Mouse (Mus musculus) spleen, adult 18-20 months (tissue): Measurements from ENCODE around the gene Men1.

Experiments
- DNase-seq, 2 experiments: peaks; one replicate each; pipeline ENCODE4 v3.0.0; 2022; ENCODE audit warnings: mixed read lengths in 2 of 2

Men1 gene

DNA sequence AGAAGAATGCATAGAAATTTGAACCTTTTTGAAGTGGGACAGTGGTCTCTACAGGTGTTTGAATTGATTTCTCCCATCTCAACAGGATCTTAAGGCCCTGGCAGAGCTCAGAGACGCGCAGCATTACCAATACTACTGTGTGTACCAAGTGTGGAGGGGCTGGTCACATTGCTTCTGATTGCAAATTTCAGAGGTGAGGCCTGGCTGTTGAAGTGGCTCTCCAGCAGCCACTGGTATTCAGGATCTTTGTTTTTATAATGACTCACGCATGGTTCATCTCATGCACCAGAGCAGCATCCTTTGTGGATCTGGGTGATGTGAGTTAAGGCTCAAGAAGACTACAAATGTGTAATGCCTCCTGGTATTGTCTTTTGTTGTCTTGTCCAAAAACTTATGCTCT is 37.7 kb downstream of the Men1 start:
- DNase-seq = no peak

DNA sequence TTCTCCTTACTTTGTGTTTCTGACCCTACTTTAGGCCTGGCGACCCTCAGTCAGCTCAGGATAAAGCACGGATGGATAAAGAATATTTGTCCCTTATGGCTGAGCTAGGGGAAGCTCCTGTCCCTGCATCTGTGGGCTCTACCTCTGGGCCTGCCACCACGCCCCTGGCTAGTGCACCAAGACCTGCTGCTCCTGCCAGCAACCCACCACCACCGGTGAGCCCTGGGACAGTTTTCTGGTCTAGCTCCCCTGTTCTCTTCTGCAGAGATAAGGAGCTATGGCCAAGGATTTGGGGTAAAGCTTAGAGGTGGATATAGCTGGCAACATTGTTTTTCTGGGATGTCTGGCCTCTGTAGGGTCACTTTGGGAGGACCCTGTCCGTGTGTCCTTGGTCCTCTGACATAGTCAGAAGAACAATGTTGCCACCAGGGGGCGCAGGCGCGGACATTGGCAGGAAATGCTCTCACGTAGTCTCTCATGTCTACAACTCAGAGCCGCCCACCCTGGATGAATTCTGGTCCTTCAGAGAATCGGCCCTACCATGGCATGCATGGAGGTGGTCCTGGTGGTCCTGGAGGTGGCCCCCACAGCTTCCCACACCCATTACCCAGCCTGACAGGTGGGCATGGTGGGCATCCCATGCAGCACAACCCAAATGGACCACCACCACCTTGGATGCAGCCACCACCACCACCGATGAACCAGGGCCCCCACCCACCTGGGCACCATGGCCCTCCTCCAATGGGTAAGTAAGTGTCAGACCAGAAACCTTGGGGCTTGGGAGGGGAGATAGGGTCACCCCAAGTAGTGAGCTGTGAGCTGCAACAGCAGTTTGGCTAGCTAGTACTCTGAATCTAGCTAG is 39.0 kb downstream of the Men1 start:
- peak; percentile 64 to 89 for DNase-seq

DNA sequence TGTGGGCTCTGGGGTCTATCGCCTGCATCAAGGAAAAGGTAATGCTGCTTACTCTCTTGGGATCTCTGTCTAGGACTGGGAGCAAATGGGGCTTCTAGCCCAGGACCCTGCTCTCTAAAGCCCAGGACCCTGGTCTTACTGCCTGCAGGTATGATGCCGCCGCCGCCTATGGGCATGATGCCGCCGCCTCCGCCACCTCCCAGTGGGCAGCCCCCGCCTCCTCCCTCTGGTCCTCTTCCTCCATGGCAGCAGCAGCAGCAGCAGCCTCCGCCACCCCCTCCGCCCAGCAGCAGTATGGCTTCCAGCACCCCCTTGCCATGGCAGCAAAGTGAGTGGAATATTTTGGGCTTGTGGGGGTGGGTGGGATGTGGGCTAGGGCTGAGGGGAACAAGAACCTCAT is 39.8 kb downstream of the Men1 start:
- no peak for DNase-seq

DNA sequence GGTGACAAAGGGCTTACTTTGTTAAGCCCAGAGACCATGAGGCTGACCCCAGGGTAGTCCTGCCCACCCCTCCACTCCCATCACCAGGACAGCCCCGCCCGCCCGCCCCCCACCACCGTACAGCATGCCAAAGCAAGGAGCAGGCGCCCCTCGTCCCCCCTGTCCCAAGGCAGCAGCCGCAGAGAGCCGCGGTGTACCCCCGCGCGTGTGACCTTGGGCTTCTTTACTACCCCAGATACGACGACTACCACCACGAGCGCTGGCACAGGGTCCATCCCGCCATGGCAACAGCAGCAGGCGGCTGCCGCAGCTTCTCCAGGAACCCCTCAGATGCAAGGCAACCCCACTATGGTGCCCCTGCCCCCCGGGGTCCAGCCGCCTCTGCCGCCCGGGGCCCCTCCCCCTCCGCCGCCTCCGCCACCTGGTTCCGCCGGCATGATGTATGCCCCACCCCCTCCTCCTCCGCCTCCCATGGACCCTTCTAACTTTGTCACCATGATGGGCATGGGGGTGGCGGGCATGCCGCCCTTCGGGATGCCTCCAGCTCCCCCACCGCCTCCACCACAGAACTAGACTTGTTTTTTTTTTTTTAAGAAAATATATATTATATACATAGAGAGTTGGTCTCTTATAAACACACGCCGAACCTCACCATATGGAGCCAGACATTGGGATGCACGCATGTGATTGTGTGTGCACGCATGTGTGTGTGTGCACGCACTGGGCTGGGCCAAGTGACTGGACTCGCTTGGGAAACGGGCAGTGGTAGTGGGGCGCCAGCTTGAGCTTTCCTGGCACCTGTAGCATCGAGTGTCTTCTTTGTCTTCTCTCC is 40.9 kb downstream of the Men1 start:
- DNase-seq = no peak

DNA sequence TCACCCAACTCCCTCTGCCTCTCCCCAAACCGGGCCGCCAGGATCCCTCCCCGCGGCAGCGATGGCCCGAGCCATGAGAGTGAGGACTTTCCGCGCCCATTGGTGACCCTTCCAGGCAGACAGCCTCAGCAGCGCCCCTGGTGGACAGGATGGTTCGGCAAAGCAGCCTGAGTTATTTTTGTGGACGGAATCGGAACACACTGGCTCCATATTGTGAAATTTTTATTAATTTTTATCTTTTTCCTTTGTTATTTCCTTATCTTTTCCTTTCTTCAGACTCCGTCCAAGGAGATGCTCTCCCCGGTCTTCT is 41.4 kb downstream of the Men1 start:
- peak in 1 of 2 experiments; percentile 40 for DNase-seq

DNA sequence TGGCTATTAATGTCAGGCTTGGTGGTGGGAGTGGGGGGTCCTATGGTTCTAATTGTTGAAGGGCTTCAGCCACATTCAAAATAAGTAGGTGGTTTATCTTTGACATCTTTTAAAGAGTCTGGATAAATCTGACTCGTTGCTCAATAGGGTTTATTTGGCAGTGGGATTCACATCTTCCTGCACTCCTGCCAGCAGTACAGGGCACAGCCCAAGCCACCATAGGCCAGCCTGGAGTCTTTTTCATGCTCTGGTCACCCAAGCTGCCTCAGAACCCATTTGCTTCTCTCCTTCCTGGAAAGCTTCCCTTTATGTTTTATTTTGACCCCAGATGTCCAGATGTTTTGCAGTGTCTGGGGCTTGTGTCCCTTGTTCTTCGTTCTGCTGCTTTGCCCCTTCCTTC is 41.9 kb downstream of the Men1 start:
- DNase-seq = no peak

DNA sequence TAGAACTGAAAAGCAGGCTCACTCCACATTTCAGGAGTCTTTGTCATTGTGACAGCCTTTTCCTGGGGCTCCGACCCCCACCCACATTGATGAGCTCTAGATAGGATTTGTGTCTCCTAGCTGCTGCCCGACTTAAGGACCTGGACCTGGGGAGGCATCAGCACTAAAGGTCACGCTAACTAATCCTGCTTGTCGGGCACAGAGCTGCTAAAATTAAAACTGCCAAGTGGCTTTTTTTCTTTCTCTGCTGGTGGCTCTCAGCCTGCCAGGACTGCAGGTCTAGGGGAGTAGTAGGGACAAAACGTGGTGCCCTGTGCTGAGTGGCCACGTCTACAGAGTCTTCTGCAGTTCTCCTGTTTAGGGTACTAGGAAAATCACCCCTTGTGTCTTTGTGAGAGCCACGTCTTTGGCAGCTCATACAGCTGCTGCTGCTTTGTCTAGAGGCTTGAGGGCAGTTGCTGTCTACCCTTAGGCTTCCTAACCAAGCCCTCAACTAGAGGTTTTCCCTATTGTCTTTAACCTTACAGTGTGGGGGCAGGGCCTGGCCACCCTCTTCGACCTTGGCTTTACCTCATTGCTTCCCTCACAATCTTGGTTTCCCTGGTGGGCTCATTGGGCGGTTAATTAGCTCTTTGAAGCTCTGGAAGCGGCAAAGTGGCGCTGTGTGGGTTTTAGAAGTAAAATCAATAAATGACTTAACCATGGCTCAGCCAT is 42.7 kb downstream of the Men1 start:
- DNase-seq = no peak

DNA sequence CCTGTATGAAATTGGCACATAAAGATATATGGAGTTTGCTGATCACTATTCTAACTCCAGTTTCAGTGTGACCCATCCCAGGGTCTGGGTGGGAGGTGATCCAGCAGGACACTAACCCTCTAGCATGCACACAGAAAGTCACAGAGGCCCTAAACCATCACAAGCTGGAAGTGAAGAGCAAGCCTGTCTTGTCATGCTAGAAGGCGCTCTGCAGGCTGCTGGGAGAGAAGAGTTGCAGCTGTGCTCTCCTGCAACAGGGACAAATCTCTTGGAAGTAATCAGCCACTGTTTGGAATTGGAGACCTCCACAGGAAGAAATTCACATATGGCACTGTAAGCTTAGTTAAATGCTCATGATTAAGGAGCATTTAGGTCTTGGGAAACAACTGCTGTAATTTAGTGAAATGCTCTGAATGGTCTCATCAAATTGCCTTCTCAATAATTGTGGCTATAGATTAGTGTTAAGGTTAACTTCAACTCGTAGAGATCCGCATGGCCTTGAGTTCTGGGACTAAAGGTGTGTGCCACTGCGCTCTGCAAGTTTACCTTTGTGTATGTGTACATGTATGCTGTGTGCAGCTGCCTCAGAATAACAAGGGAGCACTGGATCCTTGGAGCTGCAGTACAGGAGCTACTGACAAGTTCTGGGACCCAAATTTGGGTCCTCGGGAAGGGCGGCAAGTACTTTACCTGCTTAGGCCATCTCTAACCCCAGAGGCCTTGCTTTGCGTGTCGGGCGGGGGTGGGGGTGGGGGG is 45.8 kb downstream of the Men1 start:
- no peak for DNase-seq

DNA sequence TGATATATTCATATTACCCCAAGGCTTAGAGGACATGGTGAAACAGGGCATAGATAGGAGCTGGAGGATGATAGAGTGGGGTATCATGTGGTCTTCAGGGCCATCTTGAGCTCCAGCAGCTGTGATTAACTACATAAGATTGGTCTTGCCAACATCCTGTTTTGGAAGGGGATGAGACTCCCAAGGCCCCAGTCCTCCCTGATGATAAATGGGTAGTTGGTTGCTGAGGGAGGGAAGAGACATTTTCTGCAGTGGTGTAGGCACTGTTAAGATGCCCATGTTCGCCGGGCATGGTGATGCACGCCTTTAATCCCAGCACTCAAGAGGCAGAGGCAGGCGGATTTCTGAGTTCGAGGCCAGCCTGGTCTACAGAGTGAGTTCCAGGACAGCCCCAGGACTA is 46.5 kb downstream of the Men1 start:
- no peak for DNase-seq

DNA sequence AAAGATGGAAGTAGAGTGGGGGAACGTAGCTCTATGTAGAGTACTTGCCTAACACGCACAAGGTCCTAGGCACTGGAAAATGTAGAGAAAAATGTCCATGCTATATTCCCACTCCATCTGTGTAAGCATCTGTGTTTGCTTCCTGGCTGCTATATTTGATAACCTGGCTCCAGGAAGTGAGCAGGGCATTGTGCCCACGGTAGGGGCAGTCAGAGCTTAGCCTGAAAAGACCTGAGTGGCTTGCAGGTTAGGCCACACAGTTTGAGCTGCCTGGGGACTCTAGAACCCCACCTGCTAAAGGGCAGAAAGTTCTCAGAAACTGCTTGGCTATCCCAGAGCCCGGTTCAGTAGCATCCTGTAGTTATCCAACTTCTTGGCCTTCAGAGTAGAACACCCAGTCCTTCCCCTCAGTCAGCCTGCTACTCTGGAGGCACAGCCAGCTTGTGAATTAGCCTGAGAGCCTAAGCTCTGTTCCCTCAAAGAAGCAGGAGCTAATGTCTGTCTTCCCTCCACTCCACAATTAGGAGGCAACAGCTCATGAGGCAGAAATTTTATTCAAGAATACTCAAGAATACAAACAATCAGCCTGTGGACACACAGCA is 47.6 kb downstream of the Men1 start:
- DNase-seq = no peak

DNA sequence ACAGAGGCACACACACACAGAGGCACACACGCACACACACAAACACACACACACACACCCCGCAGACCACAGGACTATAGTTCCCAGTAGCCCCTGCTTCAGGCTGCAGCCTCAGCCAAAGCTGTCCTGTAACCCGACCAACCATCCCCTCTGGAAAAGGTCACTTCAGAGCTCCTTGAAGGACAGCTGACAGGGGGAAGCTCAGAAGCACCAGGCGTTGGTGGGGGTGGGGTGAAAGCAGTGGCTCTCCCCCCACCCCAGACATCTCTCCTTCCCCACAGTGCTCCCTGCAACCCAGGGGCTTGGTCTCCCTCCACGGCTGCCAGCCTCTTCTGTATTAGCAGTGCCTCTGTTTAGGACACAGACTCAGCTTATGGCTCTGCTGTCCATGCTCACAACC is 48.7 kb downstream of the Men1 start:
- no peak for DNase-seq

DNA sequence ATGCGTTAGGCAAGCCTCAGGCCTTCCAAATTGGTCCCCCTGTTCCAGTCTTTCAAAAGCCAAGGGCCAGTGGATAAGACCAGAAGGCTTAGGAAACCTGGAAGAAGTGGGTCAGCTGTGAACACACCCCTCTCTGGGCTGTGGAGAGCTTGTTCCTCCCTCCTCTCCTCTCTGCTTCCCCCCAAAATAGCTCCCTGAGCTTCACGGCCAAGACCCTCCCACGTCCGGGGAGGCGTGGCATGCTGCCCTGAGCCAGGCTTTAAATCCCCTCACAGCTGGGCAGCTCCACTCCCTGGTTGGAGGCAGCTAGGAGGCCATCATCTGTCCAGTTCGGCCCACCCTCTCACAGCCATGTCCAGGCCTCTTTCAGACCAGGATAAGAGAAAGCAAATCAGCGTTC is 49.3 kb downstream of the Men1 start, which contains the start of gene Pygm:
TSS of gene Pygm (plus strand) at position 272 of the 400 bp plus-strand sequence.
- DNase-seq = peak in 1 of 2 experiments; percentile 38

DNA sequence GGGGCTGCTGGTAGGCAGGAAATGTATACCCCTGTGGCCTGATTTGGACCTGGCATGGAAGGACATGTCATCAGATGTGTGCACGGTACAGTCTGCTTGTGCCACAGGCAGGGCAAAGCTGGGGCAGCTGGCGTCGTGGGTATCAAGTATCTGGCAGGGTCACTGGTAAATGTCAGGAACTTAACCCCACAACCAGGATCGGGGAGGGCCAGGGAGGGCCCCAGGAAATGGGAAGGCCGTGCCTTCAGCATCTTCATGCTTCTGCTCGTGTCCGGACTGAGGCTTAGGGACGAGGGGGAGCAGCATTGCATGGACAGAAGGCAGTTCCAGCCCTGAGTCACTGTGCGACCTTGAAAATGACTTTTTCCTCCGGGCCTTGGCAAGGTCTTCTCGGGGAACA is 50.2 kb downstream of the Men1 start:
- DNase-seq = no peak

DNA sequence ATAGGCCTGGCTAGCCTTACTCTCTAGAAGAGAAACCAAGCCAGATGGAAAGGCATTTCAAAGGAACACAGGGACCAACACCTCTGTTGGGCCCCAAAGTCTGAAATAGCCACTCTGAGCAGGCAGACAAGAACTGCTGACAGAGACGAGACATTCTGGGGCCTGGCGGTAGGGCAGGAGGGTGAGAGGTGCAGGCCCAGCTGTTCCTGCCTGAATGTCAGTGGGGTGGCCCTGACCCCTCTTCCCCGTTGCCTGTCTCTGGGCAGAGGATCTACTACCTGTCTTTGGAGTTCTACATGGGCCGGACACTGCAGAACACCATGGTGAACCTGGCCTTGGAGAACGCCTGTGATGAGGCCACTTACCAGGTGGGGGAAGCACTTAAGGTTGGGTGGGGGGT is 50.6 kb downstream of the Men1 start:
- DNase-seq = no peak

DNA sequence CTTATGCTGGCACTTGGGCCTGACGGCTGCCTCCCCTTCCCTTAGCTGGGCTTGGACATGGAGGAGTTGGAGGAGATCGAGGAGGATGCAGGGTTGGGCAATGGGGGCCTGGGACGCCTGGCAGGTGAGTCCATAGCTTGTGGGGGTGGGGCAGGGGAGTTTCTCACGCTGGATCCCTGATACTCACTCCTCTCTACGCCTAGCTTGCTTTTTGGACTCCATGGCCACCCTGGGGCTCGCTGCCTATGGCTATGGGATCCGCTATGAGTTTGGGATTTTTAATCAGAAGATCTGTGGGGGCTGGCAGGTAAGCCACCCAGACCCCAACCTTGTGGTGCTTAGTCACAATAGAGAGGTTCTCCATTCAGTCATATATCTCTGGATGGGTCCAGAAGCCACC is 51.0 kb downstream of the Men1 start:
- DNase-seq = no peak

DNA sequence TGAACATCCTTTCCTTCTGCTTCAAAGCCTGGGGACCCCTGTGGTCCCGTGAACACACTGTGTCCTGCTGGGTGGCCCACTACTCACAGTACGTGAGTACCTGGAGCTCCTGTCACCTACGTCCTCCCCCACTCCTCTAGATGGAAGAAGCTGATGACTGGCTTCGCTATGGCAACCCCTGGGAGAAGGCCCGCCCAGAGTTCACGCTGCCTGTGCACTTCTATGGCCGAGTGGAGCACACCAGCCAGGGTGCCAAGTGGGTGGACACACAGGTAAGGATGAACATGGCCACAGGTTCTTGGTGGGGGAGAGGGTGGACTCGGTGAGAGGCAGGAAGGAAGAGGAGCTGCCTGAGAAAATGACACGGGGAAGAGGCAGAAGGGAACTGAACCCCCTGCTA is 51.5 kb downstream of the Men1 start:
- DNase-seq = no peak

DNA sequence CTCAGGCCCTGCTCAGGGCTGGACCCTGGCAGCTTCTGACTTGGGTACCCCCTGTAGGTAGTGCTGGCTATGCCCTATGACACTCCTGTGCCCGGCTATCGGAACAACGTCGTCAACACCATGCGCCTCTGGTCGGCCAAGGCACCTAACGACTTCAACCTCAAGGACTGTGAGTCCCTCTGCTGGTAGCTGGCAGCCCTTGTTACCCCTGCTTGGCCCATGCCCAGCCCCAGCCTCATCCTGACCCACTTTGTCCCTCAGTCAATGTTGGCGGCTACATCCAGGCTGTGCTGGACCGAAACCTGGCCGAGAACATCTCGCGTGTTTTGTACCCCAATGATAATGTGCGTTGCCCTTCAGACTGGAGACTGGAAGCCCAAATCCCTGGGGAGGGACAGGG is 53.2 kb downstream of the Men1 start:
- DNase-seq = no peak

DNA sequence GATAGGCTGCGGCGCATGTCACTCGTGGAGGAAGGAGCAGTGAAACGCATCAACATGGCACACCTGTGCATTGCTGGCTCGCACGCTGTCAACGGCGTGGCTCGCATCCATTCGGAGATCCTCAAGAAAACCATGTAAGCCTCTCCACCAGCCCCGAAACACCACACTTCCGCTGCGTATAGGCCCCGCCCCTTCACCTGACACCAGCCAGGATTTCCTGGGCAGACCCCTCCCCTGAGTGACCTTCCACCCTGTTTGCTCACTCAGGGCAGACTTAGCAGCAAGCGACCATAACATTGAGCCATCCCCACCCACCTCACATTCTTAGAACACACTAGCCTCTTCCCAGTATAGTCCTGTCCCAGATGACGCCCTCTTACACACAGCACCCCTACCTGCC is 55.0 kb downstream of the Men1 start:
- DNase-seq = peak; percentile 54 to 60

DNA sequence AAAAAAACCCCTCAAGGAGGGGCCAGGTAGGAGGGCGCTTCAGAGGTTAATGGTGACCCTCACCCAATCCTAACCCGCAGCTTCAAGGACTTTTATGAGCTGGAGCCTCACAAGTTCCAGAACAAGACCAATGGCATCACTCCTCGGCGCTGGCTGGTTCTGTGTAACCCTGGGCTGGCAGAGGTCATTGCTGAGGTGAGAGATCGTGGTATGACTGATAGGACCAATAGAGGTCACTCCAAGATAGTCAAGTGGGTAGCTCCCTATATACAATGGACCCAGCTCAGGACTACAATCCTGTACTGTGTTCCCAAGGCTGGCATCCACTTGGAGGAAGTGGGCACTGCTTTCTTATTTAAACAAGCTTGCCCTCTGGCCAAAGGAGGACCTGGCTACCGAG is 55.5 kb downstream of the Men1 start:
- DNase-seq = no peak
